Mouse (Mus musculus) kidney, postnatal 4 days (tissue): ENCODE measurements around the gene Ibsp.
A peak's percentile ranks its signal among the peaks of the same experiment; 100 is the strongest.

Experiments used
- DNase-seq, 2 experiments: peaks; one replicate each; pipeline ENCODE4 v3.0.0; 2021; ENCODE audit warnings: mixed read lengths in 2 of 2

The Ibsp gene

DNA sequence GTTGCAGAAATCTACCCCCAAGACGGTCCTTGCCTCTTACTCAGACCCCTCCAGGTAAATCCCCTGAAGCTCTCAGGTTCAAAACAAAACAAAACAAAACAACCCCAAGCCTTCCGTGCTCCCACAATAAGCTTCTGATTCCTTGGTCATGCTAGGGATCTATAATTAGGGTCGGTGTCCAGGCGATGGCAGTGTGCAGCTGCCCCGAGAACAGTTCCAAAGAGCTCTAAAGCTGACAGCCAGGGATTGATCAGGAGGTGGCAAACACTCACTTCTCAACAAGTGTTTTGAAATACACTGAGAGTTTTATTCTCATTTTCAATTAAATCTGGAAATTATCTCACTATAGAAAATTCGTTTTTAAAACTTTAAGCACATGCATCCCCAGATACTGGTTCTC, 43.9 kb downstream of the Ibsp start:
- peak; percentile 9 to 22 for DNase-seq

DNA sequence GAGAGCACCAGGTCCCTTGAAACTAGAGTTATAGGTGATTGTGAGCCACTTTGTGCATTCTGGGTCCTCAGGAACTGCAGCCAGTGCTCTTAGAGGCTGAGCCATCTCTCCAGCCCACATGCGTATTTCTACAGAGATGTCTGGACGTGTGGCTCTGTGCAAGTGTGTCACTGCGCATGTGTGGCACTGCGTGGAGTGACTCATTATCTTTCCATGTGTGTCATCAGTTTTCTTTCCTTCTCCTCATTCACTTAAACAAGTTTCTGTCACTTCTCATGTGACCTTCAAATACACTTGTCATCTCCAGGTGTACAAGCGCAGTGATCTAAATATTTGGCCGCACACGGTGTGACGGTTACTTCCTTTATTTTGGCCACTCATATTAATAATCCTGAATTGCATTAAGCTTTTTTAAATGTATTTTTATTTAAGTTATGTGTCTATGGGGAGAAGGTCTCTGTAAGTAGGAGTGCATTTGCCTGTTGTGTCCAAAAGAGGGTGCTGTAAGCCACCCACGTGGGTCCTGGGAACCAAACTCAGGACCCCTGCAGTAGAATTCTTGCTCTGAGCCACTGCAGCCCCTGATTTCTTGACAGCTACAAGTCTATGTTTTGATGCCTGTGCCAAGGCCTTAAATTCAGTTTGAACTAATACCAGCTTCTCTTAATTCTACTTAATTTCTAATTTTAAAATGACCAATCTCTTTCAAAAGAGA, 45.7 kb downstream of the Ibsp start:
- peak; percentile 31 to 39 for DNase-seq

DNA sequence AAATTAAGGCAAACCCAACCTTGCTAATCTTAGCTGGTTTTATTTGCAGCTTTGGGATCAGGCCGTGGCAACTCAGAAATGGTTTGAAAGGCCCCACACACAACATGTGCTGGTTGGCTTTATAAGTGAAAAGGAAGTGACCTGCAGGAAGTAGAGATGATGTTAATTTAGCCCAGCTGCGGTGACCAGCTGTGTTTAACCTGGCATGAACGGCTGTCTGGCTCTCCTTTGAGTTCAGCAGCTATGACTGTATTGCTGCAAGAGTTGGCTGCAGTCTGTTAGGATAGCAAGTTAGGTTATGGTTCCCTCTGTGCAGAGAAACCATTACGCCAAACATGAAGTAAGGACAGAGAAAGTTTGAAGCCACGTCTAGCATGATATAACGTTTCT, 46.3 kb downstream of the Ibsp start:
- DNase-seq, result no peak

DNA sequence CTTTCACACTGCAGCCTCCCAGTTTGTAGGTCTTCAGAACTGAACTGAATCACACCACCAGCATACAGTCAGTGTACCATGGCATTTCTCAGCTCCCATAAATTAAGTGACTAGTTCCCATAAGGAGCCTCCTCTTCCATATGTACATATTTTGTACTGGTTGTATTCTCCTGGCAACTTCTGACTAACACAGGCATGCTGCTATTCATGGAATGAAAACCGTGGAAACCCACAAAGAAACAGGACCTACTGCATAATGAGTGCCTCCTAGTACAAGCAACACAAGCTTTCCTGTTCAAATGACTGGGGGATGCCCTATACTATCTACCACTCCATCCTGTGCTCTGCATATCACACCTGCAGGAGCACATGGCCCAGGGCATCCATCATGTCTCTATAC, 52.1 kb downstream of the Ibsp start:
- DNase-seq, result no peak

DNA sequence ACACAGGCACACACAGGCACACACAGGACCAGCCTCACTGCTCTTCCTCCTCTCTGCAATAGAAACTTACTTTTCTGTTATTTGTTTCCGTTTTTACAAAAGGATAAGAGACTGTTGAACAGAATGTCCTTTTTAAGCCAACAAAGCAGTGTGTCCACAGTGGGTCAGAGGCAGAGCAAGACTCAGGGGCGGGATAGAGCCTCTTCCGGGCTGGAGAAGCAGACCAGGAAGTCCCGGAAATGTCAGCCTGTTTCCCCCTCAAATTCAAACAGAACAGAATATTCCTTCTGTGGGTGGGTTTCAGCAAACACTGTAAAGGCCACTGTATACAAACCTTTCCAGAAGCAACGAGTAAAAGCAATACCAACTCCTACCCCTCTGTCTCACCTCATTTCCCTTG, 52.9 kb downstream of the Ibsp start:
- DNase-seq, result no peak

DNA sequence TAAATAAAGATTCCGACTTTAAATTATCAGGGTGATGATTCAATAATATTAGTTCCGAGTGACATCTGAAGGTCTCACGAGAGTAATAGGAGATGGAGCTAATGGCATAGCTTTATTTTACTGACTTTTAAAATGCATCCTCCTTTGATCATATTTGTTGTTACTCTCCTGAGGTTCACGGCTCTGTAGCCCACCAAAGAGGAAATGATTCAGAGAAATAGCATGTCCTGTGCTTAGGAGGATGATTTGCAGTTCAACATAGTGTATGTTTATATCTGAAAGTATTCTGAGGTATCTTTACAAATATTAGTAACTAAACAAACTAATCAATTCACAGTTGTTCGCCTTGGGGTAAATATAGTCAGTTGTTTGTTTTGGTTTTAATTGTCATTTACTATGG, 58.6 kb downstream of the Ibsp start:
- no peak for DNase-seq

DNA sequence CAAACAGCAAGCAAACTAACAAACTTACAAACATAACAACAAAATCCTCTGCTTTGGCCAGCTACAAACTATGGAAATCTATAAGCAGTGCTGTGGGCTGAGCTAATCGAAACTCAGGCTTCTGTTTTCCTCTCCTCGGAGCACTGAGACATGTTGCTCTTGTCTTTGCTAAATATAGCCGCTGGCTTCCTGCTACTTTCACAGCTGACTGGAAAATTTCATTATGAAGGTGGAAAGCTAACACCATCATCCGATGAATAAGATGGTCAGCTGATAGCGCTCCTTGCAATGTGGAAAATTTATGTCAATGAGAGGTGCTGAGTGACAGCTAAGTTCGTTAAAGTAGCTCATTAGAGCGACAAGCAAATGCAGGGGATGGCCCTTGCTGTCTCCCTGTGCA, 59.6 kb downstream of the Ibsp start:
- no peak for DNase-seq

DNA sequence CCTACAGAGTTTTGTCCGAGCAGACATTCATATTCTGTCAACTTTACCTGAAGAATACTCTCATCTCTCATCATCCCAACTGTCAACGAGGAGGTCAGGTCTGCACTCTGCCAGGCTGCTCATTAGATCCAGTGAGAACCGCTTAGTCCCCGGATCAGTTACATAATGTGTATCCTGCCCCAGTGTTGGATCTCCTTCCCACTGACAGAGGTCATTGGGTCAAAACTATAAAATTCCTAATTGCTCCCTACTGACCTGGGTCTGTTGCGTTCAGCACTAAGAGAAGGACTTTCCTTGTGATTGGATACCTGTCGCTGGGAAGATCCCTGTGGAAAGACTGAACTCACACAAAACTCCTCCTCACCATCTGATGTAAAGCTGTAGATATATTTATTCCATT, 60.3 kb downstream of the Ibsp start:
- DNase-seq, result no peak
